Mouse (Mus musculus) frontal cortex, postnatal 25 days (tissue): ENCODE measurements around the gene Rpl22.

Experiments
- DNase-seq, 2 experiments: peaks; one replicate each; pipeline ENCODE4 v3.0.0; 2022; ENCODE audit warnings: low spot score in 2 of 2

The Rpl22 gene

GRCm38 (mm10) chr4:152338419-152339292 lies 13.1 kb downstream of the Rpl22 start, which contains the start of gene Chd5:
Gene Chd5 (plus strand): TSS chr4:152338651.
- peak in 1 of 2 experiments; percentile 49 for DNase-seq

GRCm38 (mm10) chr4:152339293-152339790 lies 13.8 kb downstream of the Rpl22 start:
- DNase-seq: no peak

GRCm38 (mm10) chr4:152340584-152341284 lies 15.2 kb downstream of the Rpl22 start:
- DNase-seq: no peak

GRCm38 (mm10) chr4:152343296-152343695 lies 17.8 kb downstream of the Rpl22 start:
- no peak for DNase-seq

GRCm38 (mm10) chr4:152344651-152345050 lies 19.1 kb downstream of the Rpl22 start:
- DNase-seq: no peak

GRCm38 (mm10) chr4:152345120-152345889 lies 19.8 kb downstream of the Rpl22 start:
- no peak for DNase-seq

- peak in 1 of 2 experiments; percentile 57 for DNase-seq
These were observed 24.4 kb downstream of the Rpl22 start for GRCm38 (mm10) chr4:152349837-152350381.

GRCm38 (mm10) chr4:152350722-152351421 lies 25.3 kb downstream of the Rpl22 start:
- DNase-seq: no peak

- DNase-seq: no peak
These were observed 26.1 kb downstream of the Rpl22 start for GRCm38 (mm10) chr4:152351422-152352305.

- no peak for DNase-seq
These were observed 28.5 kb downstream of the Rpl22 start for GRCm38 (mm10) chr4:152353886-152354637.

GRCm38 (mm10) chr4:152355672-152356071 lies 30.1 kb downstream of the Rpl22 start:
- no peak for DNase-seq

- no peak for DNase-seq
These were observed 34.2 kb downstream of the Rpl22 start for GRCm38 (mm10) chr4:152359700-152360099.

GRCm38 (mm10) chr4:152360855-152361254 lies 35.3 kb downstream of the Rpl22 start:
- DNase-seq: no peak

GRCm38 (mm10) chr4:152362180-152362579 lies 36.6 kb downstream of the Rpl22 start:
- DNase-seq: no peak

GRCm38 (mm10) chr4:152365228-152365627 lies 39.7 kb downstream of the Rpl22 start:
- DNase-seq: no peak

GRCm38 (mm10) chr4:152382528-152383252 lies 57.1 kb downstream of the Rpl22 start:
- no peak for DNase-seq
